Mouse (Mus musculus): ENCODE measurements around the gene Cdh13. TPM values are rescaled to one million over a fixed set of nuclear protein-coding genes. Genes with fewer than 3 reads are reported as not detected.

Gene Cdh13
- 100 to 1,000 TPM; 178 to 201 TPM for total RNA-seq (2021)

- peak; percentile 64 for DNase-seq
Observed at GRCm38 (mm10) chr8:118283600-118284111, at the start of gene Cdh13. Gene Cdh13, plus strand, starts transcription at chr8:118283733.

- no peak for DNase-seq
Observed at GRCm38 (mm10) chr8:118235626-118236025, 47.9 kb upstream of the Cdh13 start.

GRCm38 (mm10) chr8:118237150-118237620 lies 46.3 kb upstream of the Cdh13 start:
- DNase-seq, result peak; percentile 54

- no peak for DNase-seq
Observed at GRCm38 (mm10) chr8:118238156-118238555, 45.4 kb upstream of the Cdh13 start.

GRCm38 (mm10) chr8:118239186-118239585 lies 44.3 kb upstream of the Cdh13 start:
- no peak for DNase-seq

- no peak for DNase-seq
Observed at GRCm38 (mm10) chr8:118249319-118249718, 34.2 kb upstream of the Cdh13 start.

GRCm38 (mm10) chr8:118249923-118250322 lies 33.6 kb upstream of the Cdh13 start:
- no peak for DNase-seq

- no peak for DNase-seq
Observed at GRCm38 (mm10) chr8:118263117-118263516, 20.4 kb upstream of the Cdh13 start.

GRCm38 (mm10) chr8:118270751-118271402 lies 12.7 kb upstream of the Cdh13 start:
- DNase-seq, result peak; percentile 50

- no peak for DNase-seq
Observed at GRCm38 (mm10) chr8:118272493-118272892, 11.0 kb upstream of the Cdh13 start.

- no peak for DNase-seq
Observed at GRCm38 (mm10) chr8:118274243-118274642, 9.3 kb upstream of the Cdh13 start.

- peak; percentile 87 for DNase-seq
Observed at GRCm38 (mm10) chr8:118274688-118275087, 8.8 kb upstream of the Cdh13 start.

- peak; percentile 55 for DNase-seq
Observed at GRCm38 (mm10) chr8:118284112-118285029, 838 bp downstream of the Cdh13 start.

GRCm38 (mm10) chr8:118285596-118286281 lies 2.2 kb downstream of the Cdh13 start:
- peak; percentile 25 for DNase-seq

GRCm38 (mm10) chr8:118286282-118287180 lies 3.0 kb downstream of the Cdh13 start:
- peak; percentile 68 for DNase-seq

GRCm38 (mm10) chr8:118287496-118287895 lies 4.0 kb downstream of the Cdh13 start:
- peak; percentile 64 for DNase-seq

GRCm38 (mm10) chr8:118288259-118288952 lies 4.9 kb downstream of the Cdh13 start:
- peak; percentile 19 for DNase-seq

- no peak for DNase-seq
Observed at GRCm38 (mm10) chr8:118289091-118289490, 5.6 kb downstream of the Cdh13 start.

- DNase-seq, result peak; percentile 30
Observed at GRCm38 (mm10) chr8:118289525-118289924, 6.0 kb downstream of the Cdh13 start.

GRCm38 (mm10) chr8:118290266-118290665 lies 6.7 kb downstream of the Cdh13 start:
- peak; percentile 52 for DNase-seq

- DNase-seq, result no peak
Observed at GRCm38 (mm10) chr8:118296477-118296876, 12.9 kb downstream of the Cdh13 start.
